Mouse (Mus musculus) kidney, postnatal 0 days (tissue): ENCODE measurements around the gene Dner. TPM values are rescaled to one million over a fixed set of nuclear protein-coding genes. Genes with fewer than 3 reads are reported as not detected.
A peak's percentile ranks its signal among the peaks of the same experiment; 100 is the strongest.

ENCODE experiments used
- ATAC-seq: fragments of 200-750 bp; cut with Nextera tagmentation; replicated peaks from 2 replicates; pipeline ENCODE4 v1.8.0; 2017; ENCODE audit warnings: low read depth, moderate number of reproducible peaks, moderate TSS enrichment, moderate library complexity; ENCODE audit not compliant: low FRiP score
- DNase-seq: peaks from one replicate; pipeline ENCODE4 v3.0.0-alpha.2; 2016; ENCODE audit warnings: low spot score
- H3K27ac ChIP-seq: fragments of 300-500 bp; sonication (generic); 2 replicates; pipeline ENCODE4 v1.5.1; 2014; ENCODE audit warnings: mild to moderate bottlenecking
- H3K27me3 ChIP-seq: fragments of 300-500 bp; sonication (generic); 2 replicates; pipeline ENCODE4 v1.6.1; 2014; ENCODE audit warnings: low read length, mixed read lengths; ENCODE audit not compliant: insufficient read depth
- H3K36me3 ChIP-seq: fragments of 300-500 bp; sonication (generic); 2 replicates; pipeline ENCODE4 v1.6.1; 2014; ENCODE audit warnings: low read length, mixed read lengths; ENCODE audit not compliant: insufficient read depth
- H3K4me1 ChIP-seq: fragments of 300-500 bp; sonication (generic); replicated peaks from 2 replicates; pipeline ENCODE4 v1.6.1; 2014; ENCODE audit warnings: antibody characterized with exemption, low read length, mixed read lengths; ENCODE audit not compliant: insufficient read depth
- H3K4me2 ChIP-seq: fragments of 300-500 bp; sonication (generic); 2 replicates; pipeline ENCODE4 v1.6.1; 2014; ENCODE audit warnings: mild to moderate bottlenecking, low read length, moderate library complexity, mixed read lengths
- H3K4me3 ChIP-seq: fragments of 300-500 bp; sonication (generic); replicated peaks from 2 replicates; pipeline ENCODE4 v1.5.1; 2014; ENCODE audit warnings: low read depth, low read length
- H3K9ac ChIP-seq: fragments of 300-500 bp; sonication (generic); 2 replicates; pipeline ENCODE4 v1.6.1; 2014; ENCODE audit warnings: low read depth, low read length
- H3K9me3 ChIP-seq: fragments of 300-500 bp; sonication (generic); replicated peaks from 2 replicates; pipeline ENCODE4 v1.6.1; 2016; ENCODE audit warnings: low read length, inconsistent platforms, mixed read lengths
- CTCF ChIP-seq: IDR thresholded peaks from 2 replicates; pipeline ENCODE4 v1.5.1; 2016; ENCODE audit warnings: antibody characterized with exemption, low read depth, mild to moderate bottlenecking, moderate library complexity
- WGBS: fragments of 180-500 bp; shearing (Covaris S2); extraction: QIAGEN DNeasy Blood & Tissue Kit; methylation state at CpG from one replicate; pipeline ENCODE4 v1.1.7; 2014; 5-methylcytosine and 5-hydroxymethylcytosine counted together
- polyA plus RNA-seq: library from polyadenylated mRNA; unstranded; fragments of >200 nt; fragmentation: Nextera tagmentation; extraction: Ambion mirVana; gene quantifications from 2 replicates; pipeline ENCODE4 v1.2.1, GENCODE M21; 2015

Dner gene
- polyA plus RNA-seq, 1 experiment from 2014 or later, result 0.68 TPM

- Histone ChIP-seq H3K36me3 (no peaks in the 10 kb centered on the region), H3K4me1 (0 out of 2 replicates have a peak, but pooled peaks cover 3% of the 10 kb centered on the region), H3K4me3 (no peak overlapping the region), H3K9ac (no peak overlapping the region), H3K4me2 (no peak overlapping the region), H3K27me3 (no peaks in the 10 kb centered on the region), H3K27ac (no peak overlapping the region), H3K9me3 (no peaks in the 10 kb centered on the region)
- ATAC-seq (no peak), DNase-seq (no peak)
- WGBS, result 55% methylated on average over 4 of the region's 4 CpGs
- no peak for TF ChIP-seq CTCF
These were observed 171.6 kb downstream of the Dner start for GRCm38 (mm10) chr1:84524413-84524812.

- 46% methylated on average over 4 of the region's 4 CpGs for WGBS
- Histone ChIP-seq H3K36me3 (no peaks in the 10 kb centered on the region), H3K9ac (no peak overlapping the region), H3K4me3 (no peak overlapping the region), H3K4me1 (0 out of 2 replicates have a peak, but pooled peaks cover 3% of the 10 kb centered on the region), H3K27me3 (no peaks in the 10 kb centered on the region), H3K27ac (no peak overlapping the region), H3K4me2 (no peak overlapping the region), H3K9me3 (no peaks in the 10 kb centered on the region)
- ATAC-seq, result no peak
- DNase-seq, result peak; percentile 69
- TF ChIP-seq CTCF, result no peak
These were observed 173.1 kb downstream of the Dner start for GRCm38 (mm10) chr1:84522963-84523280.

GRCm38 (mm10) chr1:84522256-84522962, 173.6 kb downstream of the Dner start:
- WGBS, result 67% methylated on average over 4 of the region's 4 CpGs
- peak; percentile 39 for DNase-seq

GRCm38 (mm10) chr1:84518347-84518746, 177.7 kb downstream of the Dner start:
- H3K27ac ChIP-seq, result no peak overlapping the region
- H3K4me3 ChIP-seq, result no peak overlapping the region
- no peak overlapping the region for H3K4me2 ChIP-seq
- H3K9ac ChIP-seq, result no peak overlapping the region
- TF ChIP-seq CTCF, result no peak
- no peaks in the 10 kb centered on the region for H3K27me3 ChIP-seq
- no peak for ATAC-seq
- H3K36me3 ChIP-seq, result no peaks in the 10 kb centered on the region
- H3K4me1 ChIP-seq, result 0 out of 2 replicates have a peak, but pooled peaks cover under 1% of the 10 kb centered on the region
- H3K9me3 ChIP-seq, result no peaks in the 10 kb centered on the region
- 52% methylated on average over 4 of the region's 4 CpGs for WGBS
- DNase-seq, result no peak

More at GRCm38 (mm10) chr1:84522256-84522962, 173.6 kb downstream of the Dner start:
- H3K27me3 ChIP-seq, result no peaks in the 10 kb centered on the region
- H3K4me1 ChIP-seq, result 0 out of 2 replicates have a peak, but pooled peaks cover 3% of the 10 kb centered on the region
- H3K9ac ChIP-seq, result no peak overlapping the region
- no peak overlapping the region for H3K27ac ChIP-seq
- H3K4me2 ChIP-seq, result no peak overlapping the region
- H3K4me3 ChIP-seq, result no peak overlapping the region
- no peaks in the 10 kb centered on the region for H3K36me3 ChIP-seq
- no peak for TF ChIP-seq CTCF
- no peak for ATAC-seq
- no peaks in the 10 kb centered on the region for H3K9me3 ChIP-seq

- Histone ChIP-seq H3K36me3 (no peaks in the 10 kb centered on the region), H3K4me1 (no peaks in the 10 kb centered on the region), H3K4me2 (no peak overlapping the region), H3K4me3 (no peak overlapping the region), H3K27ac (no peak overlapping the region), H3K27me3 (no peaks in the 10 kb centered on the region), H3K9me3 (no peaks in the 10 kb centered on the region), H3K9ac (no peak overlapping the region)
- no peak for DNase-seq
- WGBS, result 49% methylated on average over 3 of the region's 3 CpGs
- no peak for TF ChIP-seq CTCF
- ATAC-seq, result no peak
These were observed 182.8 kb downstream of the Dner start for GRCm38 (mm10) chr1:84513201-84513600.

GRCm38 (mm10) chr1:84508510-84508909, 187.5 kb downstream of the Dner start:
- 41% methylated on average over 1 of the region's 1 CpGs for WGBS
- ATAC-seq (no peak), DNase-seq (peak; percentile 23)

More at GRCm38 (mm10) chr1:84508510-84508909, 187.5 kb downstream of the Dner start:
- Histone ChIP-seq H3K27ac (no peak overlapping the region), H3K4me2 (no peak overlapping the region), H3K4me3 (no peak overlapping the region), H3K36me3 (no peaks in the 10 kb centered on the region), H3K9ac (no peak overlapping the region), H3K9me3 (no peaks in the 10 kb centered on the region), H3K4me1 (0 out of 2 replicates have a peak, but pooled peaks cover 3% of the 10 kb centered on the region), H3K27me3 (no peaks in the 10 kb centered on the region)
- no peak for TF ChIP-seq CTCF
